Mouse (Mus musculus) G1E (cell line): ENCODE data around the gene H3f3b.

Experiments
- CTCF ChIP-seq: IDR thresholded peaks from 2 replicates; pipeline ENCODE4 v1.5.1; 2012; ENCODE audit warnings: low read depth, low read length, inconsistent platforms, mixed read lengths
- GATA1 ChIP-seq: IDR thresholded peaks from 2 replicates; pipeline ENCODE4 v1.6.1; 2012; ENCODE audit warnings: borderline replicate concordance, low read length, inconsistent platforms, mixed read lengths
- GATA2 ChIP-seq: IDR thresholded peaks from 2 replicates; pipeline ENCODE4 v1.6.1; 2012; ENCODE audit warnings: low read depth, low read length, inconsistent platforms, borderline replicate concordance
- POLR2AphosphoS5 ChIP-seq: IDR thresholded peaks from 2 replicates; pipeline ENCODE4 v1.6.1; 2012; ENCODE audit warnings: low read depth, low read length, inconsistent platforms; ENCODE audit not compliant: insufficient replicate concordance
- TAL1 ChIP-seq: conservative IDR thresholded peaks from 2 replicates; pipeline ENCODE4 v1.6.1; 2012; ENCODE audit warnings: low read depth, low read length, inconsistent platforms, mixed read lengths

GRCm38 (mm10) chr11:115975083-115975420 is 52.7 kb downstream of the H3f3b start:
- no peak for TF ChIP-seq TAL1
- TF ChIP-seq GATA2: no peak
- TF ChIP-seq CTCF: no peak
- no peak for TF ChIP-seq GATA1
- TF ChIP-seq POLR2AphosphoS5: no peak
